Mouse (Mus musculus) MEL (cell line): ENCODE measurements around the gene Cd247.

Source experiments
- CHD1 ChIP-seq: IDR thresholded peaks from 2 replicates; pipeline ENCODE4 v1.6.1; 2012; ENCODE audit warnings: low read depth, mild to moderate bottlenecking, inconsistent platforms, low read length, improper control_type of control experiment
- CTCF ChIP-seq, 3 experiments: IDR thresholded peaks in 2 of 3; conservative IDR thresholded peaks in 1 of 3; 2 replicates each; pipeline ENCODE4 v1.5.1; 2011 to 2012; ENCODE audit warnings: low read length in 3 of 3, low read depth in 2 of 3, mild to moderate bottlenecking in 2 of 3, improper control_type of control experiment in 1 of 3, inconsistent platforms in 1 of 3, mixed read lengths in 1 of 3, moderate library complexity in 1 of 3; ENCODE audit not compliant: control insufficient read depth in 1 of 3, insufficient read depth in 1 of 3, poor library complexity in 1 of 3, severe bottlenecking in 1 of 3
- E2F4 ChIP-seq: IDR thresholded peaks from 2 replicates; pipeline ENCODE4 v1.6.1; 2011; ENCODE audit warnings: low read depth, low read length, improper control_type of control experiment, borderline replicate concordance
- EP300 ChIP-seq, 2 experiments: IDR thresholded peaks; 2 replicates each; pipeline ENCODE4 v1.6.1; 2011; ENCODE audit warnings: improper control_type of control experiment in 2 of 2, low read length in 2 of 2, low read depth in 1 of 2, mild to moderate bottlenecking in 1 of 2
- HCFC1 ChIP-seq: IDR thresholded peaks from 2 replicates; pipeline ENCODE4 v1.6.1; 2012; ENCODE audit warnings: low read depth, mild to moderate bottlenecking, inconsistent platforms, low read length, improper control_type of control experiment, moderate library complexity
- KAT2A ChIP-seq: conservative IDR thresholded peaks from 2 replicates; pipeline ENCODE4 v1.6.1; 2012; ENCODE audit warnings: low read depth, low read length, improper control_type of control experiment, inconsistent platforms
- MAFK ChIP-seq: IDR thresholded peaks from 2 replicates; pipeline ENCODE4 v1.6.1; 2011; ENCODE audit warnings: low read depth, mild to moderate bottlenecking, low read length, improper control_type of control experiment, borderline replicate concordance
- MAX ChIP-seq: IDR thresholded peaks from 2 replicates; pipeline ENCODE4 v1.6.1; 2011; ENCODE audit warnings: low read length, improper control_type of control experiment
- MXI1 ChIP-seq: IDR thresholded peaks from 2 replicates; pipeline ENCODE4 v1.6.1; 2011; ENCODE audit warnings: mild to moderate bottlenecking, low read depth, low read length, improper control_type of control experiment
- NELFE ChIP-seq: IDR thresholded peaks from 2 replicates; pipeline ENCODE4 v1.6.1; 2011; ENCODE audit warnings: low read depth, low read length, improper control_type of control experiment
- POLR2A ChIP-seq, 2 experiments: IDR thresholded peaks; 2 replicates each; pipeline ENCODE4 v1.6.1; 2011 to 2012; ENCODE audit warnings: low read length in 2 of 2, mild to moderate bottlenecking in 2 of 2, control low read depth in 1 of 2, improper control_type of control experiment in 1 of 2, low read depth in 1 of 2, moderate library complexity in 1 of 2; ENCODE audit not compliant: control insufficient read depth in 1 of 2, insufficient read depth in 1 of 2, poor library complexity in 1 of 2
- POLR2AphosphoS2 ChIP-seq: IDR thresholded peaks from 2 replicates; pipeline ENCODE4 v1.6.1; 2011; ENCODE audit warnings: low read length, improper control_type of control experiment
- USF1 ChIP-seq: IDR thresholded peaks from 2 replicates; pipeline ENCODE4 v1.6.1; 2014; ENCODE audit warnings: low read depth, mild to moderate bottlenecking, inconsistent platforms, low read length, improper control_type of control experiment, moderate library complexity
- ZC3H11A ChIP-seq: IDR thresholded peaks from 2 replicates; pipeline ENCODE4 v1.6.1; 2012; ENCODE audit warnings: low read depth, mild to moderate bottlenecking, inconsistent platforms, low read length, improper control_type of control experiment

GRCm38 (mm10) chr1:165803107-165803506 is 14.6 kb downstream of the Cd247 start:
- TF ChIP-seq HCFC1 (no peak), MXI1 (no peak), KAT2A (no peak), EP300 (IDR thresholded peaks at IDR 0.05; ENCODE audit: low read depth in 1 of 2, low read length in 2 of 2) (no peak), CTCF (IDR thresholded peaks at IDR 0.05 in 2 of 3, conservative IDR thresholded peaks at IDR 0.05 in 1 of 3; ENCODE audit: control insufficient read depth in 1 of 3, insufficient read depth in 1 of 3, low read depth in 2 of 3, low read length in 3 of 3, poor library complexity in 1 of 3, severe bottlenecking in 1 of 3) (no peak), POLR2A (IDR thresholded peaks at IDR 0.05; ENCODE audit: control insufficient read depth in 1 of 2, insufficient read depth in 1 of 2, low read depth in 1 of 2, low read length in 2 of 2, poor library complexity in 1 of 2) (no peak), MAX (no peak), E2F4 (no peak), USF1 (no peak), NELFE (no peak), CHD1 (no peak), MAFK (no peak), POLR2AphosphoS2 (no peak), ZC3H11A (no peak)
